Mouse (Mus musculus) CH12.LX (cell line): ENCODE measurements around the gene Sp8.

Experiments used
- CHD1 ChIP-seq: IDR thresholded peaks from 2 replicates; pipeline ENCODE4 v1.6.1; 2012; ENCODE audit warnings: low read depth, low read length, improper control_type of control experiment, inconsistent platforms
- CTCF ChIP-seq, 2 experiments: IDR thresholded peaks in 1 of 2; conservative IDR thresholded peaks in 1 of 2; 2 replicates each; pipeline ENCODE4 v1.5.1; 2011 to 2012; ENCODE audit warnings: low read depth in 2 of 2, low read length in 2 of 2, improper control_type of control experiment in 1 of 2, inconsistent platforms in 1 of 2, mild to moderate bottlenecking in 1 of 2, moderate library complexity in 1 of 2
- E2F4 ChIP-seq: IDR thresholded peaks from 2 replicates; pipeline ENCODE4 v1.6.1; 2011; ENCODE audit warnings: low read depth, low read length, improper control_type of control experiment; ENCODE audit not compliant: insufficient replicate concordance
- ELF1 ChIP-seq: IDR thresholded peaks from 2 replicates; pipeline ENCODE4 v1.6.1; 2014; ENCODE audit warnings: low read depth, mild to moderate bottlenecking, inconsistent platforms, low read length, improper control_type of control experiment
- EP300 ChIP-seq: IDR thresholded peaks from 2 replicates; pipeline ENCODE4 v1.6.1; 2011; ENCODE audit warnings: low read length, improper control_type of control experiment
- PAX5 ChIP-seq: IDR thresholded peaks from 2 replicates; pipeline ENCODE4 v1.6.1; 2012; ENCODE audit warnings: low read length, inconsistent platforms, mixed read lengths
- POLR2A ChIP-seq: IDR thresholded peaks from 2 replicates; pipeline ENCODE4 v1.6.1; 2011; ENCODE audit warnings: low read depth, mild to moderate bottlenecking, improper control_type of control experiment, low read length
- POLR2AphosphoS2 ChIP-seq: IDR thresholded peaks from 2 replicates; pipeline ENCODE4 v1.6.1; 2011; ENCODE audit warnings: low read depth, low read length, improper control_type of control experiment
- USF2 ChIP-seq: conservative IDR thresholded peaks from 2 replicates; pipeline ENCODE4 v1.6.1; 2011; ENCODE audit warnings: low read depth, low read length, improper control_type of control experiment

DNA sequence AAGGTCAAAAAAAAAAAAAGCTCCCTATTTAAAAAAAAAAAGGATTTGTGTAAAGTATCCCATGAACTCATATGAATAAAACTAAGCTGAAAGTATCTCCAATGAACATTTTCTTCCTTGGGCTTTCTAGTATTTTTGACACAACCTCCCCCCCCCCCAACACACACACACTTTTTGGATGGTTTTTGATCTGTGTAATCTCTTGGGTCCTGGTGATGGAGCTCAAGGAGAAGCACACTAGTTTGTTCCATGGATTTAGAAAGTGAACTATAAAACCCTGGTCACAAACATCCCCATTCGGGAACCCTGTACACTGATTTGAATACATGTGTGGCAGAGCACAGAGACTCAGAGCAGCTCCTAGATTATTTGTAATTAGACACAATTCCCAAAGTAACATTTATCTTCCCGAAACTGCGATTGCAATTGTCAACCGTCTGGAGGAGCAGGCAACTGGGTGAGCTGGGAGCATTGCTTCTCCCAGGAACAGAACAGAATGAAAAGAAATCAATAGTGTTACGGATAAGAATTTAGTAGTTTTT is 4.7 kb upstream of the Sp8 start:
- no peak for TF ChIP-seq CTCF (conservative IDR thresholded peaks at IDR 0.05 in 1 of 2, IDR thresholded peaks at IDR 0.05 in 1 of 2; ENCODE audit: low read depth in 2 of 2, low read length in 2 of 2)
- no peak for TF ChIP-seq E2F4
- no peak for TF ChIP-seq PAX5
- TF ChIP-seq POLR2A, result no peak
- TF ChIP-seq USF2, result no peak
- no peak for TF ChIP-seq EP300
- TF ChIP-seq CHD1, result no peak
- TF ChIP-seq POLR2AphosphoS2, result no peak
- TF ChIP-seq ELF1, result no peak
